Comparison of ENCODE assay signal across 18 mouse cellular contexts in genomic region chr10:122899971-122900370, GRCm38 (mm10).
A peak's percentile ranks its signal among the peaks of the same experiment; 100 is the strongest.
DNase-seq lines count a peak whose midpoint lies in the region; ATAC-seq lines count a peak whose summit lies in the region.
"Had no signal": no experiment of that assay in that cellular context is flagged by ENCODE, and none has a peak within 500 bp of the region (broad histone marks: within the 10 kb centered on the region; RNA-seq: fewer than 3 reads in every experiment).

No protein-coding gene starts in this region.

- no peak for DNase-seq in kidney, adult 8-10 months
- no peak for DNase-seq in hindbrain, embryonic 14.5 days (ENCODE audit: low spot score)
- DNase-seq in urinary bladder, adult 18-20 months (ENCODE audit: low spot score in 2 of 2), result no peak
- no peak for DNase-seq in spleen, adult 12 weeks (ENCODE audit: low spot score)
- DNase-seq: cerebellum, adult 8-10 months; embryo, embryonic 11 days; kidney, postnatal 36 days; right cerebral cortex, adult 18-20 months; thymus, adult 2 months had no signal

- 63% methylated on average over 7 of the region's 7 CpGs for WGBS in kidney, embryonic 15.5 days
- WGBS in midbrain, embryonic 13.5 days, result 73% methylated on average over 7 of the region's 7 CpGs
- WGBS in midbrain, embryonic 15.5 days, result 68% methylated on average over 7 of the region's 7 CpGs
- WGBS in hindbrain, embryonic 14.5 days, result 66% methylated on average over 7 of the region's 7 CpGs

- H3K27ac ChIP-seq in kidney, embryonic 15.5 days, result peak overlapping the region; percentile 64
- H3K27ac ChIP-seq in midbrain, embryonic 13.5 days, result 0 out of 2 replicates have a peak overlapping the region, but pooled peaks have one; percentile 36
- H3K27ac ChIP-seq in midbrain, embryonic 15.5 days, result no peak overlapping the region
- 0 out of 2 replicates have a peak overlapping the region, but pooled peaks have one; percentile 36 for H3K27ac ChIP-seq in hindbrain, embryonic 14.5 days
- H3K27ac ChIP-seq: forebrain, embryonic 13.5 days had no signal

- peaks cover 29% of the 10 kb centered on the region for H3K4me1 ChIP-seq in kidney, embryonic 15.5 days
- peaks cover 25% of the 10 kb centered on the region for H3K4me1 ChIP-seq in midbrain, embryonic 13.5 days (replicated peaks)
- H3K4me1 ChIP-seq in midbrain, embryonic 15.5 days, result peaks cover 11% of the 10 kb centered on the region
- peaks cover 20% of the 10 kb centered on the region; the same call in 1 of the 2 replicates for H3K4me1 ChIP-seq in hindbrain, embryonic 14.5 days (replicated peaks; ENCODE audit: control insufficient read depth, insufficient read depth, low read length)

- no peak overlapping the region for H3K4me2 ChIP-seq in kidney, embryonic 15.5 days
- H3K4me2 ChIP-seq in midbrain, embryonic 13.5 days (replicated peaks), result no peak overlapping the region
- H3K4me2 ChIP-seq in midbrain, embryonic 15.5 days, result no peak overlapping the region
- H3K4me2 ChIP-seq in hindbrain, embryonic 14.5 days (replicated peaks), result no peak overlapping the region
- H3K4me2 ChIP-seq: forebrain, embryonic 13.5 days; heart, embryonic 12.5 days; liver, embryonic 11.5 days had no signal

- H3K4me3 ChIP-seq in kidney, embryonic 15.5 days (replicated peaks), result no peak overlapping the region
- no peak overlapping the region for H3K4me3 ChIP-seq in midbrain, embryonic 13.5 days (replicated peaks)
- H3K4me3 ChIP-seq in midbrain, embryonic 15.5 days, result no peak overlapping the region
- no peak overlapping the region for H3K4me3 ChIP-seq in hindbrain, embryonic 14.5 days (replicated peaks; ENCODE audit: low read length)
- H3K4me3 ChIP-seq: forebrain, embryonic 13.5 days; heart, embryonic 12.5 days; megakaryocyte, embryonic 14.5 days had no signal

- H3K9me3 ChIP-seq in kidney, embryonic 15.5 days (replicated peaks), result no peaks in the 10 kb centered on the region
- no peaks in the 10 kb centered on the region for H3K9me3 ChIP-seq in midbrain, embryonic 13.5 days
- H3K9me3 ChIP-seq in midbrain, embryonic 15.5 days, result no peaks in the 10 kb centered on the region
- no peaks in the 10 kb centered on the region for H3K9me3 ChIP-seq in hindbrain, embryonic 14.5 days (ENCODE audit: control insufficient read depth, low read length)
- H3K9me3 ChIP-seq: forebrain, embryonic 13.5 days; heart, embryonic 12.5 days; megakaryocyte, embryonic 14.5 days had no signal

- no peak for ATAC-seq in kidney, embryonic 15.5 days (replicated peaks; ENCODE audit: low FRiP score)
- ATAC-seq in midbrain, embryonic 13.5 days, result no peak
- ATAC-seq in midbrain, embryonic 15.5 days (replicated peaks), result no peak
- ATAC-seq in hindbrain, embryonic 14.5 days (ENCODE audit: low FRiP score), result no peak
- ATAC-seq: activated CD4-positive, CD25-positive, alpha-beta regulatory T cell, adult 4 months; CD4-positive, CD25-positive, alpha-beta regulatory T cell, adult 4 months; forebrain, embryonic 13.5 days had no signal

- no peaks in the 10 kb centered on the region for H3K36me3 ChIP-seq in kidney, embryonic 15.5 days
- H3K36me3 ChIP-seq in midbrain, embryonic 13.5 days, result no peaks in the 10 kb centered on the region
- no peaks in the 10 kb centered on the region for H3K36me3 ChIP-seq in midbrain, embryonic 15.5 days (replicated peaks)
- H3K36me3 ChIP-seq in hindbrain, embryonic 14.5 days (replicated peaks; ENCODE audit: control insufficient read depth, insufficient read depth), result no peaks in the 10 kb centered on the region
- H3K36me3 ChIP-seq: heart, embryonic 12.5 days had no signal

- H3K9ac ChIP-seq in kidney, embryonic 15.5 days, result no peak overlapping the region
- no peak overlapping the region for H3K9ac ChIP-seq in midbrain, embryonic 13.5 days (replicated peaks)
- H3K9ac ChIP-seq in midbrain, embryonic 15.5 days, result no peak overlapping the region
- no peak overlapping the region for H3K9ac ChIP-seq in hindbrain, embryonic 14.5 days
- H3K9ac ChIP-seq: forebrain, embryonic 13.5 days; heart, embryonic 12.5 days had no signal

- no peaks in the 10 kb centered on the region for H3K27me3 ChIP-seq in kidney, embryonic 15.5 days
- H3K27me3 ChIP-seq in midbrain, embryonic 13.5 days, result no peaks in the 10 kb centered on the region
- H3K27me3 ChIP-seq in midbrain, embryonic 15.5 days (replicated peaks), result no peaks in the 10 kb centered on the region
- H3K27me3 ChIP-seq in hindbrain, embryonic 14.5 days (ENCODE audit: control insufficient read depth, insufficient read depth, low read length), result no peaks in the 10 kb centered on the region
- H3K27me3 ChIP-seq: forebrain, embryonic 13.5 days; heart, embryonic 12.5 days had no signal
